Mouse (Mus musculus): ENCODE data around the gene Igsf10.

DNA sequence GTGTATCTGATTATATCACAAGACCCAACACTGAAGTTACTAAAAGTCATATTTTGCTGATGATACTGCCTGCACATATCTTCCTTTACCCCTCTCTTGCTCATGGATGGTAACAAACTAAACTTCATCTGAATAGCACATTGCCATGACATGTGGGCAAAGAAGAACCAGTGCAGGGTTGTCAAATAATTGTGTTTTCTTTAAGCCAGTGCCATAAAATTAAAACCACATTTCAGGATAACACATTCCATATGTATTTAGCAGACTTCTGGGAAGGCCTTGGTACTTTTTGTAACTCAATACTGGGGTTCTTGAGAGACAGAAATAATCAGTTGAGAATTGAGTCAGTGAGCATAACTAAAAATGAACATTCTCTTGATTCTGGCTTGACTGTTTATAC lies 15.9 kb upstream of the Igsf10 start:
- TF ChIP-seq POLR2A (IDR thresholded peaks at IDR 0.05; ENCODE audit: insufficient read depth, low read length), result no peak
- no peak for TF ChIP-seq CTCF (IDR thresholded peaks at IDR 0.05; ENCODE audit: low read depth, low read length)
- TF ChIP-seq EP300 (IDR thresholded peaks at IDR 0.05; ENCODE audit: insufficient read depth, low read depth, low read length), result no peak
